Mouse (Mus musculus): ENCODE measurements around the gene Gdf7.

- no peak for TF ChIP-seq CTCF (IDR thresholded peaks at IDR 0.05; ENCODE audit: low read depth)
- TF ChIP-seq EP300 (IDR thresholded peaks at IDR 0.05; ENCODE audit: low read depth), result no peak
These were observed 43.1 kb upstream of the Gdf7 start for GRCm38 (mm10) chr12:8344897-8345296.

All from liver, embryonic 14.5 days (tissue).